In genomic region chr13:111373281-111373680, GRCm38 (mm10) we compare ENCODE assay signal across 27 mouse cellular contexts.
DNase-seq lines count a peak whose midpoint lies in the region; ATAC-seq and TF ChIP-seq lines count a peak whose summit lies in the region.
"Had no signal": no experiment of that assay in that cellular context is flagged by ENCODE, and none has a peak within 500 bp of the region (broad histone marks: within the 10 kb centered on the region; RNA-seq: fewer than 3 reads in every experiment).

No protein-coding gene starts in this region.

- no peaks in the 10 kb centered on the region for H3K36me3 ChIP-seq in heart, embryonic 12.5 days
- H3K36me3 ChIP-seq in kidney, embryonic 14.5 days (ENCODE audit: control insufficient read depth, insufficient read depth, low read length): no peaks in the 10 kb centered on the region
- H3K36me3 ChIP-seq in stomach, embryonic 14.5 days (ENCODE audit: control insufficient read depth, insufficient read depth, low read length): no peaks in the 10 kb centered on the region
- H3K36me3 ChIP-seq in stomach, postnatal 0 days (ENCODE audit: control insufficient read depth, insufficient read depth, low read length): no peaks in the 10 kb centered on the region
- H3K36me3 ChIP-seq in intestine, postnatal 0 days (ENCODE audit: control insufficient read depth, insufficient read depth): no peaks in the 10 kb centered on the region
- H3K36me3 ChIP-seq: embryonic facial prominence, embryonic 15.5 days; forebrain, embryonic 12.5 days; hindbrain, embryonic 13.5 days; limb, embryonic 12.5 days; liver, embryonic 12.5 days; midbrain, embryonic 12.5 days; neural tube, embryonic 13.5 days had no signal

- no peaks in the 10 kb centered on the region for H3K4me1 ChIP-seq in heart, embryonic 12.5 days (replicated peaks)
- H3K4me1 ChIP-seq in kidney, embryonic 14.5 days (ENCODE audit: control insufficient read depth, insufficient read depth, low read length): no peaks in the 10 kb centered on the region
- H3K4me1 ChIP-seq in stomach, embryonic 14.5 days (ENCODE audit: control insufficient read depth, insufficient read depth, low read length): no peaks in the 10 kb centered on the region
- no peaks in the 10 kb centered on the region for H3K4me1 ChIP-seq in stomach, postnatal 0 days (replicated peaks; ENCODE audit: control insufficient read depth, insufficient read depth)
- no peaks in the 10 kb centered on the region for H3K4me1 ChIP-seq in intestine, postnatal 0 days (replicated peaks; ENCODE audit: control insufficient read depth, insufficient read depth, low read length)
- H3K4me1 ChIP-seq: embryonic facial prominence, embryonic 15.5 days; forebrain, embryonic 12.5 days; hindbrain, embryonic 13.5 days; limb, embryonic 12.5 days; liver, embryonic 12.5 days; midbrain, embryonic 12.5 days; neural tube, embryonic 13.5 days had no signal

- H3K27ac ChIP-seq in heart, embryonic 12.5 days (ENCODE audit: poor library complexity, severe bottlenecking): 0 out of 2 replicates have a peak overlapping the region, but pooled peaks have one; percentile 14
- no peak overlapping the region for H3K27ac ChIP-seq in kidney, embryonic 14.5 days (ENCODE audit: low read depth, low read length)
- peak overlapping the region; percentile 53; the same call in 1 of the 2 replicates for H3K27ac ChIP-seq in stomach, embryonic 14.5 days (ENCODE audit: low read length)
- peak overlapping the region; percentile 53 for H3K27ac ChIP-seq in stomach, postnatal 0 days (replicated peaks)
- no peak overlapping the region for H3K27ac ChIP-seq in intestine, postnatal 0 days (ENCODE audit: low read depth, low read length)
- H3K27ac ChIP-seq: embryonic facial prominence, embryonic 15.5 days; forebrain, embryonic 12.5 days; hindbrain, embryonic 13.5 days; limb, embryonic 12.5 days; liver, embryonic 12.5 days; midbrain, embryonic 12.5 days; neural tube, embryonic 13.5 days had no signal

- H3K27me3 ChIP-seq in heart, embryonic 12.5 days (replicated peaks): no peaks in the 10 kb centered on the region
- no peaks in the 10 kb centered on the region for H3K27me3 ChIP-seq in kidney, embryonic 14.5 days (ENCODE audit: control insufficient read depth, insufficient read depth, low read length)
- no peaks in the 10 kb centered on the region for H3K27me3 ChIP-seq in stomach, embryonic 14.5 days (ENCODE audit: control insufficient read depth, insufficient read depth, low read length)
- H3K27me3 ChIP-seq in stomach, postnatal 0 days (ENCODE audit: control insufficient read depth, insufficient read depth, low read length): no peaks in the 10 kb centered on the region
- no peaks in the 10 kb centered on the region for H3K27me3 ChIP-seq in intestine, postnatal 0 days (replicated peaks; ENCODE audit: control insufficient read depth, insufficient read depth, low read length)
- H3K27me3 ChIP-seq: embryonic facial prominence, embryonic 15.5 days; forebrain, embryonic 12.5 days; hindbrain, embryonic 13.5 days; limb, embryonic 12.5 days; liver, embryonic 12.5 days; midbrain, embryonic 12.5 days; neural tube, embryonic 13.5 days had no signal

- no peak for TF ChIP-seq EP300 in stomach, postnatal 0 days (optimal IDR thresholded peaks at IDR 0.05)

- no peak for DNase-seq in heart, postnatal 4 days
- DNase-seq in kidney, postnatal 36 days: no peak
- no peak for DNase-seq in stomach, postnatal 0 days (ENCODE audit: low spot score)
- DNase-seq: adrenal gland, postnatal 36 days; cerebellum, adult 18-20 months; cerebellum, postnatal 10 days; forebrain, postnatal 0 days; kidney, adult 9 months; kidney, postnatal 14 days; liver, postnatal 0 days; lung, postnatal 36 days; right cerebral cortex, postnatal 4 days; thymus, adult 2 months; thymus, postnatal 36 days had no signal

- WGBS in heart, embryonic 12.5 days: 53% methylated on average over 6 of the region's 6 CpGs
- WGBS in kidney, embryonic 14.5 days: 40% methylated on average over 6 of the region's 6 CpGs
- 51% methylated on average over 6 of the region's 6 CpGs for WGBS in stomach, embryonic 14.5 days
- WGBS in stomach, postnatal 0 days: 48% methylated on average over 6 of the region's 6 CpGs
- WGBS in intestine, postnatal 0 days: 61% methylated on average over 6 of the region's 6 CpGs

- no peak for TF ChIP-seq CTCF in stomach, postnatal 0 days (IDR thresholded peaks at IDR 0.05; ENCODE audit: low read depth)
- no peak for TF ChIP-seq CTCF in intestine, postnatal 0 days (IDR thresholded peaks at IDR 0.05; ENCODE audit: low read depth)

- H3K9me3 ChIP-seq in heart, embryonic 12.5 days (replicated peaks): 0 out of 2 replicates have a peak, but pooled peaks cover 3% of the 10 kb centered on the region
- H3K9me3 ChIP-seq in kidney, embryonic 14.5 days (ENCODE audit: control insufficient read depth, low read length): no peaks in the 10 kb centered on the region
- H3K9me3 ChIP-seq in stomach, embryonic 14.5 days (ENCODE audit: control insufficient read depth, low read depth, low read length): no peaks in the 10 kb centered on the region
- H3K9me3 ChIP-seq in stomach, postnatal 0 days (ENCODE audit: control insufficient read depth, low read length): no peaks in the 10 kb centered on the region
- no peaks in the 10 kb centered on the region for H3K9me3 ChIP-seq in intestine, postnatal 0 days (ENCODE audit: control insufficient read depth)
- H3K9me3 ChIP-seq: embryonic facial prominence, embryonic 15.5 days; forebrain, embryonic 12.5 days; hindbrain, embryonic 13.5 days; liver, embryonic 12.5 days; midbrain, embryonic 12.5 days; neural tube, embryonic 13.5 days had no signal

- ATAC-seq in heart, embryonic 12.5 days (ENCODE audit: insufficient number of reproducible peaks, low FRiP score): no peak
- ATAC-seq in kidney, embryonic 14.5 days (ENCODE audit: low FRiP score, low TSS enrichment): peak; percentile 43; the same call in 1 of the 2 replicates
- ATAC-seq in stomach, embryonic 14.5 days (ENCODE audit: insufficient number of reproducible peaks, insufficient read depth, low FRiP score, low read depth): no peak
- ATAC-seq in stomach, postnatal 0 days (ENCODE audit: low FRiP score, low TSS enrichment): no peak
- no peak for ATAC-seq in intestine, postnatal 0 days
- ATAC-seq: CD4-positive, CD25-positive, alpha-beta regulatory T cell, adult 4 months; forebrain, postnatal 0 days; intestine, embryonic 16.5 days; liver, embryonic 12.5 days; liver, postnatal 0 days had no signal

- no peak overlapping the region for H3K4me3 ChIP-seq in heart, embryonic 12.5 days
- no peak overlapping the region for H3K4me3 ChIP-seq in kidney, embryonic 14.5 days (ENCODE audit: low read length)
- H3K4me3 ChIP-seq in stomach, embryonic 14.5 days (ENCODE audit: low read depth, low read length): no peak overlapping the region
- H3K4me3 ChIP-seq in stomach, postnatal 0 days (ENCODE audit: low read depth, low read length): no peak overlapping the region
- H3K4me3 ChIP-seq in intestine, postnatal 0 days (ENCODE audit: low read depth, low read length): no peak overlapping the region
- H3K4me3 ChIP-seq: embryonic facial prominence, embryonic 15.5 days; forebrain, embryonic 12.5 days; hindbrain, embryonic 13.5 days; limb, embryonic 12.5 days; liver, embryonic 12.5 days; midbrain, embryonic 12.5 days; neural tube, embryonic 13.5 days had no signal

- no peak overlapping the region for H3K9ac ChIP-seq in heart, embryonic 12.5 days
- H3K9ac ChIP-seq in kidney, embryonic 14.5 days (ENCODE audit: low read depth, low read length): no peak overlapping the region
- H3K9ac ChIP-seq in stomach, embryonic 14.5 days (replicated peaks; ENCODE audit: low read depth, low read length): no peak overlapping the region
- no peak overlapping the region for H3K9ac ChIP-seq in stomach, postnatal 0 days (ENCODE audit: low read length)
- H3K9ac ChIP-seq in intestine, postnatal 0 days (ENCODE audit: low read depth, low read length): no peak overlapping the region
- H3K9ac ChIP-seq: embryonic facial prominence, embryonic 15.5 days; forebrain, embryonic 12.5 days; forebrain, postnatal 0 days; hindbrain, embryonic 13.5 days; limb, embryonic 12.5 days; liver, embryonic 12.5 days; liver, postnatal 0 days; midbrain, embryonic 12.5 days; neural tube, embryonic 13.5 days had no signal

- H3K4me2 ChIP-seq in heart, embryonic 12.5 days: no peak overlapping the region
- H3K4me2 ChIP-seq in kidney, embryonic 14.5 days (replicated peaks; ENCODE audit: low read depth, low read length): no peak overlapping the region
- no peak overlapping the region for H3K4me2 ChIP-seq in stomach, embryonic 14.5 days (replicated peaks; ENCODE audit: low read depth, low read length)
- no peak overlapping the region for H3K4me2 ChIP-seq in stomach, postnatal 0 days (replicated peaks; ENCODE audit: low read depth)
- no peak overlapping the region for H3K4me2 ChIP-seq in intestine, postnatal 0 days (replicated peaks; ENCODE audit: low read depth)
- H3K4me2 ChIP-seq: embryonic facial prominence, embryonic 15.5 days; forebrain, embryonic 12.5 days; hindbrain, embryonic 13.5 days; limb, embryonic 12.5 days; liver, embryonic 12.5 days; midbrain, embryonic 12.5 days; neural tube, embryonic 13.5 days had no signal

Comparison
In these comparisons a context has a peak if more than half of its experiments do, and no peak if none do; other contexts are left out.
1. H3K27ac ChIP-seq: peak in heart, embryonic 12.5 days (single experiment), stomach, embryonic 14.5 days (single experiment) and stomach, postnatal 0 days (single experiment); none in kidney, embryonic 14.5 days (single experiment) and intestine, postnatal 0 days (single experiment).